Mouse (Mus musculus): ENCODE results near the gene Mrps5.

- TF ChIP-seq CTCF (IDR thresholded peaks at IDR 0.05; ENCODE audit: low read depth) = no peak
- TF ChIP-seq EP300 (IDR thresholded peaks at IDR 0.05; ENCODE audit: low read depth) = no peak
Measured at GRCm38 (mm10) chr2:127652805-127653204, 65.8 kb downstream of the Mrps5 start.

All from liver, postnatal 0 days (tissue).